Mouse (Mus musculus) kidney, postnatal 10 days (tissue): Measurements from ENCODE around the gene Rad51b.

Experiments used
- DNase-seq: peaks from one replicate; pipeline ENCODE4 v3.0.0; 2021; ENCODE audit warnings: mixed read lengths

Rad51b gene

GRCm38 (mm10) chr12:79625699-79626554 is 328.8 kb downstream of the Rad51b start:
- no peak for DNase-seq

- no peak for DNase-seq
Observed at GRCm38 (mm10) chr12:79626555-79627080, 329.5 kb downstream of the Rad51b start.

GRCm38 (mm10) chr12:79627351-79628120 is 330.5 kb downstream of the Rad51b start:
- DNase-seq, result no peak

GRCm38 (mm10) chr12:79628121-79628774 is 331.2 kb downstream of the Rad51b start:
- no peak for DNase-seq

GRCm38 (mm10) chr12:79629945-79630850 is 333.1 kb downstream of the Rad51b start:
- DNase-seq, result no peak

GRCm38 (mm10) chr12:79633458-79634106 is 336.5 kb downstream of the Rad51b start:
- DNase-seq, result no peak

GRCm38 (mm10) chr12:79641570-79642285 is 344.6 kb downstream of the Rad51b start:
- peak; percentile 63 for DNase-seq

GRCm38 (mm10) chr12:79642715-79643114 is 345.6 kb downstream of the Rad51b start:
- no peak for DNase-seq

- DNase-seq, result no peak
Observed at GRCm38 (mm10) chr12:79645656-79646055, 348.6 kb downstream of the Rad51b start.

- DNase-seq, result no peak
Observed at GRCm38 (mm10) chr12:79646646-79647164, 349.6 kb downstream of the Rad51b start.

GRCm38 (mm10) chr12:79647382-79647781 is 350.3 kb downstream of the Rad51b start:
- no peak for DNase-seq

GRCm38 (mm10) chr12:79647976-79648375 is 350.9 kb downstream of the Rad51b start:
- no peak for DNase-seq

- DNase-seq, result no peak
Observed at GRCm38 (mm10) chr12:79648812-79649700, 352.0 kb downstream of the Rad51b start.

- DNase-seq, result no peak
Observed at GRCm38 (mm10) chr12:79649796-79650195, 352.7 kb downstream of the Rad51b start.

GRCm38 (mm10) chr12:79655138-79655537 is 358.1 kb downstream of the Rad51b start:
- DNase-seq, result no peak

GRCm38 (mm10) chr12:79658861-79659260 is 361.8 kb downstream of the Rad51b start:
- no peak for DNase-seq

- peak; percentile 27 for DNase-seq
Observed at GRCm38 (mm10) chr12:79661270-79661669, 364.2 kb downstream of the Rad51b start.

GRCm38 (mm10) chr12:79663131-79663892 is 366.2 kb downstream of the Rad51b start:
- peak; percentile 68 for DNase-seq
